Mouse (Mus musculus) kidney, embryonic 15.5 days (tissue): Measurements from ENCODE around the gene Minpp1. TPM values are rescaled to one million over a fixed set of nuclear protein-coding genes. Genes with fewer than 3 reads are reported as not detected.

ENCODE experiments used
- polyA plus RNA-seq: library from polyadenylated mRNA; unstranded; fragments of >200 nt; fragmentation: Nextera tagmentation; extraction: Ambion mirVana; gene quantifications from 2 replicates; pipeline ENCODE4 v1.2.1, GENCODE M21; 2015

Gene Minpp1
- polyA plus RNA-seq, 1 experiment from 2014 or later = 73.7 TPM

Other genes starting within 250 kb of the Minpp1 start
- gene Sgms1, start 96.1 kb upstream of the Minpp1 start, polyA plus RNA-seq = 52.6 and 57.0 TPM in 2 replicates
- 103 and 128 TPM in 2 replicates for gene Rpl9-ps6, start 19.2 kb upstream of the Minpp1 start, polyA plus RNA-seq
- 17.2 and 17.6 TPM in 2 replicates for gene Papss2, start 110.0 kb downstream of the Minpp1 start, polyA plus RNA-seq